In the genomic region with DNA sequence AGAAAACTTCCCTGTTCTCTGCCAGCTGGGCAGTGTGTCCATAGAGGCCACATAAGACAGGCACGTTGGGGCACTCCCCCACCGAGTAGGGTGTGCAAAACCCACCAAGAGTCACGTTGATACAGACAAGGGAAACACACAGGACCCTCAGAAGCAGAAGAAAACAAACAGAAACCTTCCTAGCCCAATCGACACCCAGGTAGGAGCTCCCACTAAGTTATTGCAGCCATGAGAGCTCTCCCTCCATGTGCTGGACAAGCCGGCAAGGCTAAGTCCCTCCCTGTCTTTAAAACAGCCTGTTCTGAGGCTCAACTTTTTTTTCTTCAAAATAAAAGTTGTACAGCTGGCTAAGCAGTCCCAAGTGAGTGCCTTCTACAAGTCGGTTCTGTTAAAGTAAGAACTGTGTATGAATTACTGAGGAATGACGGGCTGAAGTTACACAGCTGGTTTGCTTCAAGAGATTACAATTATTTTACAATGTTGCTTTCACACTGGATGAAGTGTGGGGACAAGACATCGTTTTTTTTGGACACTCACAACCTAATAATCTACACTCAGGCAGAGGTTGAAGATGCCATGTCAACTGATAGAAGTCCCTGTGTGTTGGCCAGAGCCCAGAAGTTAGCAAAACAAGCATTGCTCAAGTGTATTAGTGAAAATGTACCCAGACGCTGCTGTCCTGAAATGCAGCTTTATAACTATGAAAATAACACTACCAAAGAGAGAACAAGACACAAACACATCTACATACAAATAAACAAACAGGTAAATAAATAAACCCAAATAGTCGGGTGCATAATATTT, we compare ENCODE assay signal across 8 mouse cellular contexts.
DNase-seq lines count a peak whose midpoint lies in the region; ATAC-seq and TF ChIP-seq lines count a peak whose summit lies in the region.

No protein-coding gene starts in this region.

- H3K9ac ChIP-seq in kidney, embryonic 14.5 days (ENCODE audit: low read depth, low read length), result peak overlapping the region; percentile 34; the same call in 1 of the 2 replicates

- H3K4me2 ChIP-seq in kidney, embryonic 14.5 days (replicated peaks; ENCODE audit: low read depth, low read length), result peak overlapping the region; percentile 47

- 30% methylated on average over 10 of the region's 10 CpGs for WGBS in kidney, embryonic 14.5 days

- peak; percentile 51 for ATAC-seq in Patski
- peak; percentile 92 for ATAC-seq in kidney, embryonic 14.5 days (ENCODE audit: low FRiP score, low TSS enrichment)

- no peaks in the 10 kb centered on the region for H3K4me1 ChIP-seq in kidney, embryonic 14.5 days (ENCODE audit: control insufficient read depth, insufficient read depth, low read length)

- H3K36me3 ChIP-seq in kidney, embryonic 14.5 days (ENCODE audit: control insufficient read depth, insufficient read depth, low read length), result no peaks in the 10 kb centered on the region

- CTCF ChIA-PET in Patski (lab: Charles Lee), result interaction anchor here (1.8 kb wide), 1 partner anchor 10 kb away, joined by 3 read pairs; no protein-coding TSS in a partner anchor

- no peak for DNase-seq in Patski (ENCODE audit: low read depth, low spot score)
- peak; percentile 62 to 77 for DNase-seq in heart, adult 18-20 months
- DNase-seq in lung, postnatal 4 days, result peak; percentile 8 to 28
- DNase-seq in frontal cortex, postnatal 36 days (ENCODE audit: low spot score in 2 of 2), result no peak
- no peak for DNase-seq in cerebellum, postnatal 4 days (ENCODE audit: low spot score in 2 of 2)
- DNase-seq in frontal cortex, postnatal 25 days (ENCODE audit: low spot score in 2 of 2), result no peak
- no peak for DNase-seq in layer of hippocampus, adult 11-12 months (ENCODE audit: low spot score)

- POLR2A ChIA-PET in Patski (lab: Charles Lee), result interaction anchor here (0.6 kb wide), 1 partner anchor 17 kb away, joined by 3 read pairs; no protein-coding TSS in a partner anchor

- peak overlapping the region; percentile 73 for H3K27ac ChIP-seq in kidney, embryonic 14.5 days (ENCODE audit: low read depth, low read length)

- no peaks in the 10 kb centered on the region for H3K27me3 ChIP-seq in Patski
- H3K27me3 ChIP-seq in kidney, embryonic 14.5 days (ENCODE audit: control insufficient read depth, insufficient read depth, low read length), result no peaks in the 10 kb centered on the region

- H3K4me3 ChIP-seq in kidney, embryonic 14.5 days (ENCODE audit: low read length), result peak overlapping the region; percentile 30

- in situ Hi-C loops in Patski (cut with MboI; ENCODE audit: low pct_unique_long_range_greater_than_20kb), result no loop called here

- TF ChIP-seq CTCF in Patski (IDR thresholded peaks at IDR 0.05), result no peak

- no peaks in the 10 kb centered on the region for H3K9me3 ChIP-seq in kidney, embryonic 14.5 days (ENCODE audit: control insufficient read depth, low read length)

Comparison
In these comparisons a context has a peak if more than half of its experiments do, and no peak if none do; other contexts are left out.
1. DNase-seq: peak in heart, adult 18-20 months (2 of 2) and lung, postnatal 4 days (2 of 2); none in Patski (single experiment), frontal cortex, postnatal 36 days (0 of 2), cerebellum, postnatal 4 days (0 of 2), frontal cortex, postnatal 25 days (0 of 2) and layer of hippocampus, adult 11-12 months (single experiment).